Mouse (Mus musculus): ENCODE measurements around the gene Eif4g3.

Gene Eif4g3

DNA sequence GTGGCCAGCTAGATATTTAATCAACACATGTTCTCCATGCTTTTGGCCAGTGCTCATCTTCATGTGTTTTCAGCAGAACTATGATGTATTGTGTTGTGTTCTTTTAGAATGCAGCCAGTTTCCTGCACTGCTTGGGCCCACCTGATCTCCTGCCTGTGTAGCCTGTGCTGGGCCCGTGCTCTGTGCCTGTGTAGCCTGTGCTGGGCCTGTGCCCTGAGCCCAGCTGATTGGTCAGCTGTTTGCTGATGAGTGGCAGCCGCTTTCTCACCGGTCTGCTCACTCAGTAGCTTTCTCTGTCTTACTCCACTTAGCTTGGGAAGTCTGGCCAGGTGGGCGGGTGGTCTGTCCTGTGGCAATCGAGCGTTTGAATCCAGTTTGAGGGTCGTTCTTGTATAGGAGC, 107.6 kb downstream of the Eif4g3 start:
- DNase-seq (ENCODE audit: inconsistent ontology term), result no peak

DNA sequence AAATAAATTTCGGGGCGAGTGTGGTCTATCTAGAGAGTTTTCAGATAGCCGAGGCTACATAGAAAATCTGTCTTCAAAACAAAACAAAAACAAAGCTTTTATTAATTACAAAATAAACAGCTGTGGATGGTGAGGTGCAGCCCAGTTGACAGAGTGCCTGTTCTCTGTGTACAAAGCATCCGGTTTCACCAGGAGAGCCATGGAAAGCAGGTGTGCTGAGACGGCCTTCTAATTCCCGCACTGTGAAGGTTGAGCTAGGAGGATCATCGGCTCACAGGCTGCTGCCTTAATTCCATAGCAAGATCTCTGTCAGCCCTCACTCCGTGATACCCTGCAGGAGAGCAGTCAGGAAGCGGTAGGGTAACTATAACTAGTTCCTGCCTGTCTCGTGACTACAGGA, 109.0 kb downstream of the Eif4g3 start:
- DNase-seq (ENCODE audit: inconsistent ontology term), result no peak

GRCm38 (mm10) chr4:138102413-138102812, 109.6 kb downstream of the Eif4g3 start:
- no peak for DNase-seq (ENCODE audit: inconsistent ontology term)

GRCm38 (mm10) chr4:138104967-138105366, 112.1 kb downstream of the Eif4g3 start:
- DNase-seq (ENCODE audit: inconsistent ontology term), result no peak

DNA sequence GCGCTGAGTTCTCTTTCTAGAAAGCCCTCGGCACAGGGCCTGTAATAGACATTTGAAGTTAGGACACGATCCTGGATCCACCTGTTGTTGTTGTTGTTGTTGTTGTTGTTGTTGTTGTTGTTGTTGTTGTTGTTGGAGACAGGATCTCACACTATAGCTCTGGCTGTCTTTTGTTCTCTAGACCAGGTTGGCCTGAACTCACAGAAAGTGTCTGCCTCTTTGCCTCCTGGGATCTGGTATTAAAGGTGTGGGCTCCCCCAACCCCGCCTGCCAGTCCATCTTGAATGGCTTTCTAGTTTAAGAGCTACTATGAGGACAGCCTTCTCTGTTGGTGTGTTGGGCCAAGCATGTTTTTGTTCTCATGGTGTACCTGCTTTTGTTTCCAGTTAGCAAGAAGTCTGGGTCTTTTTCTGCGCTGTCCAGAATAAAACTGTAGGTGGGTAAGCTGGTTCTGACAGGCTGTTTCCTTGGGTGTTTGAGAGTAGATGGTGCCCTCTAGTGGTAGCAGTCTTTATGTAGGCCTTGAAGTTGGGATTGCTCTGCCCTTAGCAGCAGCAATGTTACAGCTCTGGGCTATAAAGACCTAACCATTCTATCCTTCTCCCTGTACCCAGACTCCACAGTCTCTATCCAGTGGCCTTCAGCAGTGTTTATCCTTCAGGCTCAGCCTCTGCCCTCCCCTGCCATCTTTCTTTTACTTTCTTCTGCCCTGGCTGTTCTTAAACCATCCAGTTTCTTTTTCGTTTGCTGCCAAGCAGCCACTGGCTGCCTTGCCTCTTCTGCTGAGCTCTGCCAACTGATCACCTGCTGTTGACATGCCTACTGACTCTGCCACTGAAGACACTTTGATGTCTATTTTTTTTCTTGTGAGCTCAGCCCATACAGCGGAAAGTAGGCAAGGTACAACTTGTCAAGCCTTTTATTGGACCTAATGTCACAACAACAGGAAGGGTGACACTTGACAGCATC, 114.9 kb downstream of the Eif4g3 start:
- peak; percentile 27 for DNase-seq (ENCODE audit: inconsistent ontology term)

DNA sequence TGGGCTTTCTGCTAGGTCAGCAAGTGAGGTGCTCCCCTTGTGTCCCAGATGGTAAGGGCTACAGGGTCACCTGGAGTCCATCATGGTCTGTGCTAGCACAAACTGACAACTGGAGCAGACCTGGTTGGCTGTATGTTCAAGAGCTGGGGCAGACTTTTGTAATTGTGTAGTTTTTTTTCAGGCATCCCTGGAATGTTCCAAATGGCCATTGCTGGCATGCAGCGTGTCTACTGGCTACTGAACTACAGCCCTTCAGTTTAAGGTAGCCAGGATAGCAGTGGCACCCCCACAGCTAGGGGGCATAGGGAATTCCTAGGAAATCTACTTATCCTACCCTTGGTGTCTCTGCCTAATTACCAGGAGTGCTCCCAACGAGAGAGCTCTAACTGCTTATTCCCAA, 115.7 kb downstream of the Eif4g3 start:
- DNase-seq (ENCODE audit: inconsistent ontology term), result peak; percentile 49

- peak; percentile 11 for DNase-seq (ENCODE audit: inconsistent ontology term)
Observed at GRCm38 (mm10) chr4:138109332-138109731, 116.5 kb downstream of the Eif4g3 start.

DNA sequence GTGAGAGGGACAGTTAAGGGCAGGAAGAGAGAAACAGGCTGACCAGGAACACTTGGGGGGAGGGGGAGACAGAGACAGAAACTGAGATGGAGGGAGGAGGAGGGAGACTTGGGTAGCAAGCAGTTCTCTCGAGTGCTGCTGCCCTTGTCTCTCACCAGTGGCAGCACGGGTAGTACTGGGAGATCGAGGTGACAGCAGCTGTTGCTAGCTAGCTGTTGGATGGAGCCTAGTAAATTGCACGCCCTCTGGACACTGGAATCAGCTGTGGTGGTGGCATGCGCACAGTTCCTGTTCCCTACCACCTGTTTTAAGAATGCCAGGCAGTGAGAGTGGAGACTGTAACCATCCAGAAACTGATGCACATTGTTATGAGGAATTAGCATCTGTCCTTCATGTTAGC, 119.0 kb downstream of the Eif4g3 start:
- DNase-seq (ENCODE audit: inconsistent ontology term), result no peak

DNA sequence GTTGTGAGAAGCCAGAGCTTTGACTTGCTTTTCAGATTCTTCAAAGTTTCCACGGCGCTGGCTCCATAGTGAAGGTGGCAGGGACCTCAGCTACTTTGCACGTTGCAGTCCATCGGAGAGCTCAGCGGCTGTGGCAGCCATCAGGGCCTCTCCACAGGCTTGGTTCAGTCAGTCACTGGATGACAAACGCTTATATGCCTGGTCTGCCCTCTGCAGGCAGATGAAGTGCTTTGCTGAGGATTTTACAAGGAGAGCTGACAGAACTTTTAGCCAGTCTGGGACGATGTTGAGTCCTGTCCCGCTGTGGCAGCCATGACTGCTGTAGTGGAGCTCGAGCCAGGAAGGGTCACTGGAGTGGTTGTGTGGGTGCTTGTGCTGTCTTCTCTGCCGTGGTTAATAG, 126.9 kb downstream of the Eif4g3 start:
- DNase-seq (ENCODE audit: inconsistent ontology term), result peak; percentile 34

DNA sequence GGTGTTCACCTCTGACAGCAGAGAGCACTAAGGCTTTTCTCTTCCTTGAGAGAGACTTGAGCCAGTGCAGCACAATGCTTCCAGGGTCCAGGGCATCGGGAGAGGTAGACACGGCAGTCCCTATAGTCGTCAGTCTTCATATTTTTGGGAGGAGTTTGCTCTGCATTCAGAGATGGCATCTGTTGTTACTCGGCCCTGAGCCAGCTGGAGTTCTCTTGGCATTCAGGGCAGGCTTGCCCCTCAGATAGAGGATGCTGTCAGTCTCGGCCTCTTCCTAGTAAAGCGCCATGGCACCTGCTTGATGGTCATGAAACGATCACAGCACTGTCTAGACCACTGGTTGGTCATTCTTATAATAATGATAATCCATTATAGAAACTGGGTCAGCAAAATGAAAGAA, 131.2 kb downstream of the Eif4g3 start:
- DNase-seq (ENCODE audit: inconsistent ontology term), result no peak

- no peak for DNase-seq (ENCODE audit: inconsistent ontology term)
Observed at GRCm38 (mm10) chr4:138127371-138127770, 134.5 kb downstream of the Eif4g3 start.

DNA sequence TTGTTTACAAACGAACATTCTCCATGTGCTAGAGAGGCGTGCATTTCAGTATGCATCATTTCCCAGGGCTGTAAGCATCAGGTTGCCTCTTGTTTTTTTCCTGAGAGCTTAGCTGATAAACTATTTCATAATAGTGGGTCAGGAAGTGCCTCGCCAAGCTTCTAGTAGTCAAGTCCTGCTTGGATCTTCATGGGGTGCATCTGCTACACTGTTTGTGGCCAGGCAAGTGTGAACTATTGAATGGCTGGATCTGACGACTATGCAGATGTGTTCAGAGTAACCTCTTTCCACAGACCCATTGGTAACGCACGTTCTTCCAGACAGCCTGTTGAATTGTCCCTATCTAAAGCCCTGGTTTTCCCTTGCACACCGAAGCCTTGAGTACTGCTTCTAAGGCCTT, 135.0 kb downstream of the Eif4g3 start:
- DNase-seq (ENCODE audit: inconsistent ontology term), result no peak

DNA sequence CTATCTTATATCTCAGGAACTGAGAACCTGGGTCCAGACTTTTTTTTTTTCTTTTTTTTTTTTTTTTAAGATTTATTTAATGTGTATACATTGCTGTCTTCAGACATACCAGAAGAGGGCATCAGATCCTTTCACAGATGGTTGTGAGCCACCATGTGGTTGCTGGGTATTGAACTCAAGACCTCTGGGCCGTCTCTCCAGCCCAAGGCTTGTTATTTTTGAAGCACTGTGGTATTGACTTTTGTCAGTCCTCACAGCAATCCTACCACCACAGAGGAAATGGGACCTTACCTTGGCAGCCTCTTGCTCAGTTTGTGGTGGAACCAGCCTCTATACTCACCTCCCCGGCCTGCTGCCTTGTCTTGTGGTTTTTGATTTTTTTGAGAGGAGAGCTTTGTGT, 137.3 kb downstream of the Eif4g3 start:
- no peak for DNase-seq (ENCODE audit: inconsistent ontology term)

- no peak for DNase-seq (ENCODE audit: inconsistent ontology term)
Observed at GRCm38 (mm10) chr4:138131226-138131625, 138.4 kb downstream of the Eif4g3 start.

- no peak for DNase-seq (ENCODE audit: inconsistent ontology term)
Observed at GRCm38 (mm10) chr4:138131716-138132115, 138.9 kb downstream of the Eif4g3 start.

DNA sequence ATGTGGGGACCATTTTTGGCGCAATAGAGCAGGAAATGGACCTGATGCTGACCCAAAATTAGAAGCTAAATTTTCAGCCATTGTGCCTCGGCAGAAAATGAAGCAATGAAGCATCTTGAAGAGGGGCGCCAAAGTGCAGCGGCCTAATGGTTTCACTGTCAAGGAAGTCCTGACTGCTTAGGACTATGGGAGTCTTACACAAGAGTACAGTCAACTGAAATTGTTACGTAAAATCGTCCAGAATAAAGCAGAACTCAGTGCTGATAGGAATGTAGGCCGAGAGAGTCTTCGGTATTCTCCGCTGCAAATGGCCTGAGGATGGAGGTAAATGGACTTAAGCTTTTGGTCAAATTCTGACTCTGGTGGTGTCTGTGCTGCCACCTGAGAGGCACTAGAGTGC, 140.5 kb downstream of the Eif4g3 start:
- DNase-seq (ENCODE audit: inconsistent ontology term), result no peak

- DNase-seq (ENCODE audit: inconsistent ontology term), result peak; percentile 61
Observed at GRCm38 (mm10) chr4:138137336-138137735, 144.5 kb downstream of the Eif4g3 start.

- no peak for DNase-seq (ENCODE audit: inconsistent ontology term)
Observed at GRCm38 (mm10) chr4:138137804-138138203, 145.0 kb downstream of the Eif4g3 start.

GRCm38 (mm10) chr4:138138219-138138618, 145.4 kb downstream of the Eif4g3 start:
- DNase-seq (ENCODE audit: inconsistent ontology term), result no peak

GRCm38 (mm10) chr4:138141358-138141757, 148.5 kb downstream of the Eif4g3 start:
- no peak for DNase-seq (ENCODE audit: inconsistent ontology term)

DNA sequence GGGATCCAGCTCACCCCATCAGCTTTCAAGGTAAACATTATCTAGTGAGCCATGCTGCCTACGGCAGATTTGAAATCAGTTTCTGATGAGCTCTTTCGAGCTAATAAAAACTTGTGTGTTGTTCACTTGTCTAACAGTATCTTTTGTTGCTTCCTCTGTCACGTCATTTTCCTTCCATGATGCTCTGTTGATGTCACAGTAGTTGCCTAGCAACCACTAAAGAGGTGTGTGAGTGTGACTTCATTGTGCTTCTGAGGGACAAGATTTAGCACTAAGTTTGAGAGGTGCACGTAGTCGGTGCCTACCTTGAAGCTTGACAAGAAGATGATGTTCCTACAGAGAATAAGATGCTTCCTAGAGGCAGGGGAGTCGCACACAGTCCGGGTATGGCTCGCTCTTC, 154.4 kb downstream of the Eif4g3 start:
- no peak for DNase-seq (ENCODE audit: inconsistent ontology term)

GRCm38 (mm10) chr4:138149977-138150376, 157.2 kb downstream of the Eif4g3 start:
- DNase-seq (ENCODE audit: inconsistent ontology term), result no peak

DNA sequence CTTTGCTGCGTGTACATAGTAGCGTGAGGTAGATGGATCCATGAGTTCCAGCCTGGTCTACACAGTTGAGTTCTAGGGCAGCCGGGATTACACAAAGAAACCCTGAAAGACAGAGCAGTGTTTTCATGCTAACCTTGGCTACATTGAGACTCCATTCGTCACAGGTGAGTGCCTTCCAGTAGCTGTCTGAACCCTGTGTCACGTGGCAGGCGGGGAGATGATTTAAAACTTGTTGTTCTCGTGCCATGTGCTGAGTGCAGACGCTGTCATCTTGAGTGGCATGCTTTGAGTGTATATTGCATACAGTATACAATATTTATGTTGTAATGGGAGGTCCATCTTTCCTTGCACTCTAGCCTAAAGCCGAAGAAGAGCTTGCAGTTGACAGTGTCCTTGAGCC, 158.4 kb downstream of the Eif4g3 start:
- DNase-seq (ENCODE audit: inconsistent ontology term), result no peak

- no peak for DNase-seq (ENCODE audit: inconsistent ontology term)
Observed at GRCm38 (mm10) chr4:138153980-138154379, 161.2 kb downstream of the Eif4g3 start.

Measured in Muller cell, postnatal 12 days (primary cell).